Mouse (Mus musculus) erythroblast, embryonic 14.5 days (primary cell): Measurements from ENCODE around the gene Gm17655.

Source experiments
- GATA1 ChIP-seq: IDR thresholded peaks from 2 replicates; pipeline ENCODE4 v1.6.1; 2012; ENCODE audit warnings: low read length, inconsistent platforms, mixed read lengths
- TAL1 ChIP-seq: IDR thresholded peaks from 3 replicates; pipeline ENCODE4 v1.6.1; 2012; ENCODE audit warnings: low read length, inconsistent platforms, mixed read lengths

- TF ChIP-seq GATA1: no peak
- no peak for TF ChIP-seq TAL1
Observed at GRCm38 (mm10) chr5:110107581-110108304, 35.4 kb upstream of the Gm17655 start, which contains the start of gene Gtpbp6.
